Mouse (Mus musculus) adipose tissue, adult 10 weeks (tissue): Measurements from ENCODE around the gene Pkn1. TPM values are rescaled to one million over a fixed set of nuclear protein-coding genes. Genes with fewer than 3 reads are reported as not detected.

Experiments
- polyA plus RNA-seq: library from polyadenylated mRNA; stranded (reverse); fragments of 350-450 nt; fragmentation: Illumina TruSeq; extraction: RNeasy Lipid Tissue Mini Kit (QIAGEN cat#74804); gene quantifications from one replicate; pipeline ENCODE4 v1.2.3, GENCODE M21; 2014; ENCODE audit warnings: low read depth, low replicate concordance

The Pkn1 gene
- 41.0 TPM for polyA plus RNA-seq

DNA sequence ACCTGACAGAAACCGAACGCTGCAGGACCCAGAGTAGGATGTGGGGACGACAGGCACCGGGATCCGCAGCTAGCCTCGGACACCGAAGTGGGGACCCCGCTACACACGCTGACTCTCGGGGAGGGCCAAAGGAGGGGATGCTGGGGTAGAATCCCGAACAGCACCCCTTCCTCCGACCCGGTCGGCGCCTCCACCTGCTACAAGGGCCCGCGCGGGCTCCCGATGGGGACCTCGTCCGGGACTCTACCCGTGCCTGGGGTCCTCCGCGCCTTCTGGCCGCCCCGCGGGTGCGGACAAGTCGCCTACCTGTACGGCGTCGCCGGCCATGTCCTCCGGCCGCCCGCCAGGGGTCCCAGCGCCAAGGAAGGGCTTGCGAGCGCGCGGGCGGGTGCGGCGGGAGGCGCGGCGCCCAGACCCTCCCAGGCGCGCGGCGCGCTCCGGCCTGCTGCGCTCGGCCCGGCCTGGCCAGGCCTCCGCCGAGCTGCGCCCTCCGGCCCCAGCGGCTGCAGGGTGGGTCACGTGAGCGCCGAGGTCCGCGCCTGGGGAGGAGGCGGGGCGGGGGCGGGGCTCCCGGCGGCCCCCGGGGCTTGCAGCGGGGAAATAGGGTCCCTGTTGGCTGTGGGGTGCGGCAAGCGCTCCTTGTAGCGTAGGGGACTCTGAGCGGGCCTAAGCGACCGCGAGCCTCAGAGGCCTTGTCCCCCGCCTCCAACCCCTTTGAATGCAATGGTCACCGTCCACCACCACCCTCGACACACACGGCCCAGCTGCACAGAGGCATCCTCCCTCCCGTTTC is at the start of gene Pkn1:
TSS of gene Pkn1 (minus strand) at position 519 of the 793 bp plus-strand sequence.

GRCm38 (mm10) chr8:83740976-83741741 is 42.2 kb upstream of the Pkn1 start, which contains the start of gene Adgre5:
Adgre5 (minus strand) TSS chr8:83741326.

GRCm38 (mm10) chr8:83715031-83715690 is 16.2 kb upstream of the Pkn1 start, which contains the start of gene Ddx39:
Ddx39 (plus strand) TSS chr8:83715177.

GRCm38 (mm10) chr8:83665969-83666865 is 32.8 kb downstream of the Pkn1 start, which contains the start of gene Ptger1:
Ptger1 (plus strand) TSS chr8:83666678.

DNA sequence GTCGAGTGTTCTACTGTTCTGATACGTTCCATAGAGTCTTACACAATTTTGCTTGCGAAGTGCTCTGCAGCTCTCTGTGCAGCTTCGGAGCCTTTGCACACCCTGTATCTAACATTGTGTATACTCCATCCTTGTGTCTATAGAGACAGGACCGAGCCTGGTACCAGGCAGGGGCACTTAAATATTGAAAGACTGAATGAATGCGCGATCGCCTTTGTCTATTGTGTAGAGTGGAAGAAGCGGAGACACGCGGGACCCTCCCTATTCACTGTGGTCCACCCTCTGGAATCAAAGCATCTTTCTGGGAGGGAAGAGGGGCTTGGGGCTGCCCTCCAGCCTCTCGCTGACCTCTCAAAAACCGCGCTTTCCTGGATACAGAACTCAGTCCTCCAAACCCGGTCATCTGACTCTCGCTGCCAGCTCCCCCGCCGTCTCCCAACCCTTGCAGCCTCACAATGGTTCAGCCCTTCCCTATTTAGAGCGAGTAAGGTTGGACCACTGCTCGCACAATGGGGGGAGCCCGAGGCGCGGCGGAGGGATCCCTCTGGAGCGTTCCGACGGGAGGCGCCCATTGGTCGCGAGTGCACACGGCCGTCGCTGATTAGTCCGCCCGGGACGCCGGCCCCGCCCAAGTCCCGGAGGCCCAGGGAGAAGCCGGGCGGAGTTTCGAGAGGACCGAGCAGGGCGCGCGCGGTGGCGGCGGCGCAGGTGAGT is 46.8 kb downstream of the Pkn1 start, which contains the start of gene Gipc1:
TSS of gene Gipc1 (plus strand) at position 648 of the 714 bp plus-strand sequence.

Other genes with a start within 250 kb of the Pkn1 start
- 64.7 TPM for gene Scoc, start 240.8 kb downstream of the Pkn1 start, polyA plus RNA-seq
- gene Olfr370, start 163.4 kb downstream of the Pkn1 start, polyA plus RNA-seq: not detected
- gene Ndufb7, start 132.5 kb downstream of the Pkn1 start, polyA plus RNA-seq: 219 TPM
- 445 TPM for gene Tecr, start 91.2 kb downstream of the Pkn1 start, polyA plus RNA-seq
- gene Dnajb1, start 91.0 kb downstream of the Pkn1 start, polyA plus RNA-seq: 32.8 TPM
- 105 TPM for gene Gipc1, start 46.5 kb downstream of the Pkn1 start, polyA plus RNA-seq
- gene Ptger1, start 32.5 kb downstream of the Pkn1 start, polyA plus RNA-seq: 0.66 TPM
- gene Ddx39, start 16.0 kb upstream of the Pkn1 start, polyA plus RNA-seq: 25.3 TPM
- 135 TPM for gene Adgre5, start 42.1 kb upstream of the Pkn1 start, polyA plus RNA-seq
- gene Adgrl1, start 200.9 kb upstream of the Pkn1 start, polyA plus RNA-seq: 25.2 TPM